Mouse (Mus musculus): ENCODE results near the gene Cryba2.

DNA sequence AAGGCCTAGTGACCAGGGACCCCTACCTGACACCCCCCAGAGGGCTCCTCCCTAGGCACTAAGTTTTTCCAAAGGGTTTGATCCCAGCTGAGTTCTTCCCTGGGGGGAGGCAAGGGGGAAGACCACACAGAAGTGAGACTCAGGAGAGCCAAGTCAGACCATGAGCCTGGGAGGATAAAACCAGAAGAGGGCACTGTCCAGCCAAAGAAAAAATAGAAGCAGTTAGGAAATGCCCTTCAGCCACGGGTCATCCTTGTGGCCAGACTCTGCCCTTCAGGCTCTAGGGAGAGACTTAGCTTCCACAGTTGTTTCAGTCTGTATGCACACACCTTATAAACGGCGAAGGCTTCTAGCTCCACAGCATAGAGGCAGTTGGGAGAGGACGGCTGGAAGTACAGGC is 31.5 kb upstream of the Cryba2 start:
- no peak for TF ChIP-seq GATA1 (IDR thresholded peaks at IDR 0.05; ENCODE audit: borderline replicate concordance, low read length)
- no peak for TF ChIP-seq CTCF (IDR thresholded peaks at IDR 0.05; ENCODE audit: low read depth, low read length)
- TF ChIP-seq TAL1 (conservative IDR thresholded peaks at IDR 0.05; ENCODE audit: low read depth, low read length), result no peak

All from G1E (cell line).